Mouse (Mus musculus) heart, adult 2 months (tissue): ENCODE measurements at regions not wholly inside any gene's neighbourhood (a gene's known extent, or its start where the extent isn't known, plus 50 kb on each side); places are given as distances from the start of the nearest gene placed in this dataset.

Source experiments
- CTCF ChIP-seq: fragments of 200-600 bp; IDR thresholded peaks from 2 replicates; pipeline ENCODE4 v1.8.1; 2022; ENCODE audit warnings: antibody characterized with exemption, mild to moderate bottlenecking, moderate library complexity
- EP300 ChIP-seq: fragments of 200-500 bp; IDR thresholded peaks from 2 replicates; pipeline ENCODE4 v1.6.1; 2011; ENCODE audit warnings: low read depth, low read length, control low read depth; ENCODE audit not compliant: insufficient read depth
- POLR2A ChIP-seq: fragments of 200-500 bp; IDR thresholded peaks from 2 replicates; pipeline ENCODE4 v1.6.1; 2011; ENCODE audit warnings: mild to moderate bottlenecking, low read depth, low read length, control low read depth; ENCODE audit not compliant: insufficient read depth

- TF ChIP-seq CTCF = peak; percentile 16; the same call in 1 of the 2 replicates
- no peak for TF ChIP-seq POLR2A
- no peak for TF ChIP-seq EP300
Measured at GRCm38 (mm10) chr5:53377698-53378097, 88.3 kb upstream of the Rbpj start.
